Mouse (Mus musculus) myocyte (in vitro differentiated cells): ENCODE results near the gene Slc8a1. TPM values are rescaled to one million over a fixed set of nuclear protein-coding genes. Genes with fewer than 3 reads are reported as not detected.

Source experiments
- H3K27me3 ChIP-seq: one replicate; pipeline ENCODE4 v1.6.1; 2011; ENCODE audit not compliant: control insufficient read depth, insufficient read depth, insufficient read length
- H3K36me3 ChIP-seq: one replicate; pipeline ENCODE4 v1.6.1; 2011; ENCODE audit not compliant: control insufficient read depth, insufficient read depth
- H3K4me2 ChIP-seq: one replicate; pipeline ENCODE4 v1.6.1; 2011; ENCODE audit warnings: low read depth, control low read depth
- H3K4me3 ChIP-seq: one replicate; pipeline ENCODE4 v1.5.1; 2011; ENCODE audit warnings: mild to moderate bottlenecking, control low read depth, moderate library complexity
- H3K79me2 ChIP-seq: one replicate; pipeline ENCODE4 v1.6.1; 2011; ENCODE audit not compliant: control insufficient read depth, insufficient read depth
- H3ac ChIP-seq: one replicate; pipeline ENCODE4 v1.6.1; 2011; ENCODE audit not compliant: control insufficient read depth, insufficient read length
- CEBPB ChIP-seq: IDR thresholded peaks from 2 replicates; pipeline ENCODE4 v1.6.1; 2011; ENCODE audit warnings: mild to moderate bottlenecking, moderate library complexity; ENCODE audit not compliant: poor library complexity, insufficient read depth, severe bottlenecking
- E2F4 ChIP-seq: IDR thresholded peaks from one replicate; pipeline ENCODE4 v1.6.1; 2011; ENCODE audit warnings: mild to moderate bottlenecking, control low read depth, moderate library complexity; ENCODE audit not compliant: insufficient read depth
- MAX ChIP-seq: IDR thresholded peaks from one replicate; pipeline ENCODE4 v1.6.1; 2011; ENCODE audit warnings: low read depth, mild to moderate bottlenecking, control low read depth
- MYOD1 ChIP-seq, 3 experiments: IDR thresholded peaks; one replicate each; pipeline ENCODE4 v1.6.1; 2011; ENCODE audit warnings: control low read depth in 2 of 3, low read depth in 2 of 3, mild to moderate bottlenecking in 2 of 3, moderate library complexity in 1 of 3; ENCODE audit not compliant: insufficient read length in 2 of 3, control insufficient read depth in 1 of 3
- MYOG ChIP-seq, 3 experiments: IDR thresholded peaks; one replicate each; pipeline ENCODE4 v1.6.1; 2011; ENCODE audit warnings: control low read depth in 2 of 3, low read depth in 2 of 3, mild to moderate bottlenecking in 2 of 3; ENCODE audit not compliant: insufficient read length in 2 of 3, control insufficient read depth in 1 of 3, insufficient read depth in 1 of 3
- POLR2A ChIP-seq: IDR thresholded peaks from one replicate; pipeline ENCODE4 v1.6.1; 2011; ENCODE audit warnings: low read depth, mild to moderate bottlenecking, control low read depth, moderate library complexity; ENCODE audit not compliant: insufficient read length
- POLR2AphosphoS2 ChIP-seq: IDR thresholded peaks from one replicate; pipeline ENCODE4 v1.6.1; 2011; ENCODE audit warnings: low read depth, control low read depth; ENCODE audit not compliant: insufficient read length
- REST ChIP-seq: IDR thresholded peaks from one replicate; pipeline ENCODE4 v1.6.1; 2011; ENCODE audit warnings: mild to moderate bottlenecking, control low read depth, moderate library complexity; ENCODE audit not compliant: insufficient read depth, insufficient read length
- SRF ChIP-seq: IDR thresholded peaks from one replicate; pipeline ENCODE4 v1.6.1; 2011; ENCODE audit warnings: low read depth; ENCODE audit not compliant: control insufficient read depth, insufficient read length
- TCF12 ChIP-seq: IDR thresholded peaks from one replicate; pipeline ENCODE4 v1.6.1; 2011; ENCODE audit warnings: mild to moderate bottlenecking, control low read depth; ENCODE audit not compliant: poor library complexity, insufficient read depth, severe bottlenecking
- TCF3 ChIP-seq: IDR thresholded peaks from one replicate; pipeline ENCODE4 v1.6.1; 2011; ENCODE audit warnings: low read depth, control low read depth; ENCODE audit not compliant: insufficient read length
- USF1 ChIP-seq: IDR thresholded peaks from one replicate; pipeline ENCODE4 v1.6.1; 2011; ENCODE audit warnings: low read depth, mild to moderate bottlenecking, control low read depth, moderate library complexity
- polyA plus RNA-seq: library from polyadenylated mRNA; unstranded; fragments of >200 nt; fragmentation: generic; extraction: Trizol; gene quantifications from one replicate; pipeline ENCODE4 v1.2.1, GENCODE M21; 2012; ENCODE audit warnings: missing spikeins

Slc8a1 gene
- polyA plus RNA-seq, 1 experiment = 3.0 TPM

- H3K79me2 ChIP-seq = no peaks in the 10 kb centered on the region
- no peaks in the 10 kb centered on the region for H3K27me3 ChIP-seq
- H3K4me2 ChIP-seq = no peak overlapping the region
- no peaks in the 10 kb centered on the region for H3K36me3 ChIP-seq
- TF ChIP-seq E2F4 = no peak
- TF ChIP-seq TCF12 = no peak
- TF ChIP-seq MYOD1 (IDR thresholded peaks at IDR 0.05; ENCODE audit: control insufficient read depth in 1 of 3, insufficient read length in 2 of 3, low read depth in 2 of 3) = no peak
- TF ChIP-seq SRF = no peak
- TF ChIP-seq MAX = no peak
- no peak for TF ChIP-seq POLR2A
- TF ChIP-seq TCF3 = no peak
- TF ChIP-seq MYOG (IDR thresholded peaks at IDR 0.05; ENCODE audit: control insufficient read depth in 1 of 3, insufficient read depth in 1 of 3, insufficient read length in 2 of 3, low read depth in 2 of 3) = no peak
- no peak for TF ChIP-seq REST
- TF ChIP-seq CEBPB = no peak
- TF ChIP-seq POLR2AphosphoS2 = no peak
- no peak overlapping the region for H3ac ChIP-seq
- H3K4me3 ChIP-seq = no peak overlapping the region
These were observed 282.9 kb downstream of the Slc8a1 start for GRCm38 (mm10) chr17:81455269-81455668.

GRCm38 (mm10) chr17:81441463-81441862 is 296.7 kb downstream of the Slc8a1 start, which contains the start of gene Gm11096:
TSS of gene Gm11096 (plus strand) at chr17:81441763.
- H3K4me2 ChIP-seq = no peak within 1 kb of the TSS
- no peak within 1 kb of the TSS for H3ac ChIP-seq
- H3K79me2 ChIP-seq = no peaks in the 10 kb centered on the region
- H3K27me3 ChIP-seq = no peaks in the 10 kb centered on the region
- no peak for TF ChIP-seq TCF12
- no peak for TF ChIP-seq CEBPB
- TF ChIP-seq E2F4 = no peak
- TF ChIP-seq MYOD1 (IDR thresholded peaks at IDR 0.05; ENCODE audit: control insufficient read depth in 1 of 3, insufficient read length in 2 of 3, low read depth in 2 of 3) = no peak
- no peak for TF ChIP-seq MYOG (IDR thresholded peaks at IDR 0.05; ENCODE audit: control insufficient read depth in 1 of 3, insufficient read depth in 1 of 3, insufficient read length in 2 of 3, low read depth in 2 of 3)
- no peak for TF ChIP-seq MAX
- no peak for TF ChIP-seq USF1
- TF ChIP-seq TCF3 = no peak
- TF ChIP-seq POLR2AphosphoS2 = no peak
- TF ChIP-seq SRF = no peak
- no peak for TF ChIP-seq REST
- TF ChIP-seq POLR2A = no peak
- H3K4me3 ChIP-seq = no peak within 1 kb of the TSS
- H3K36me3 ChIP-seq = no peaks in the 10 kb centered on the region

GRCm38 (mm10) chr17:81433148-81433547 is 305.0 kb downstream of the Slc8a1 start:
- Histone ChIP-seq H3K79me2 (no peaks in the 10 kb centered on the region), H3K36me3 (no peaks in the 10 kb centered on the region), H3K4me3 (no peak overlapping the region), H3K27me3 (no peaks in the 10 kb centered on the region), H3ac (no peak overlapping the region), H3K4me2 (no peak overlapping the region)
- no peak for TF ChIP-seq MAX
- no peak for TF ChIP-seq TCF12
- no peak for TF ChIP-seq MYOG (IDR thresholded peaks at IDR 0.05; ENCODE audit: control insufficient read depth in 1 of 3, insufficient read depth in 1 of 3, insufficient read length in 2 of 3, low read depth in 2 of 3)
- TF ChIP-seq POLR2A = no peak
- no peak for TF ChIP-seq MYOD1 (IDR thresholded peaks at IDR 0.05; ENCODE audit: control insufficient read depth in 1 of 3, insufficient read length in 2 of 3, low read depth in 2 of 3)
- TF ChIP-seq CEBPB = no peak
- TF ChIP-seq REST = no peak
- TF ChIP-seq TCF3 = no peak
- no peak for TF ChIP-seq POLR2AphosphoS2
- no peak for TF ChIP-seq SRF
- TF ChIP-seq USF1 = no peak

- Histone ChIP-seq H3K4me3 (no peak overlapping the region), H3K36me3 (no peaks in the 10 kb centered on the region), H3K4me2 (no peak overlapping the region), H3K79me2 (no peaks in the 10 kb centered on the region), H3ac (no peak overlapping the region), H3K27me3 (no peaks in the 10 kb centered on the region)
- TF ChIP-seq TCF12 (no peak), TCF3 (no peak), SRF (no peak), MYOD1 (IDR thresholded peaks at IDR 0.05; ENCODE audit: control insufficient read depth in 1 of 3, insufficient read length in 2 of 3, low read depth in 2 of 3) (no peak), POLR2A (no peak), CEBPB (no peak), REST (no peak), MYOG (IDR thresholded peaks at IDR 0.05; ENCODE audit: control insufficient read depth in 1 of 3, insufficient read depth in 1 of 3, insufficient read length in 2 of 3, low read depth in 2 of 3) (no peak), MAX (no peak), E2F4 (no peak), POLR2AphosphoS2 (no peak)
These were observed 305.4 kb downstream of the Slc8a1 start for GRCm38 (mm10) chr17:81432733-81433132.

GRCm38 (mm10) chr17:81427245-81427644 is 310.9 kb downstream of the Slc8a1 start:
- Histone ChIP-seq H3K4me3 (no peak overlapping the region), H3K4me2 (no peak overlapping the region), H3K27me3 (no peaks in the 10 kb centered on the region), H3ac (no peak overlapping the region), H3K79me2 (no peaks in the 10 kb centered on the region), H3K36me3 (no peaks in the 10 kb centered on the region)
- no peak for TF ChIP-seq TCF12
